Mouse (Mus musculus) 416B (cell line): ENCODE results near the gene Nalcn.

Experiments used
- DNase-seq: peaks from one replicate; pipeline ENCODE4 v3.0.0; 2011; ENCODE audit warnings: low read depth

Nalcn gene

DNA sequence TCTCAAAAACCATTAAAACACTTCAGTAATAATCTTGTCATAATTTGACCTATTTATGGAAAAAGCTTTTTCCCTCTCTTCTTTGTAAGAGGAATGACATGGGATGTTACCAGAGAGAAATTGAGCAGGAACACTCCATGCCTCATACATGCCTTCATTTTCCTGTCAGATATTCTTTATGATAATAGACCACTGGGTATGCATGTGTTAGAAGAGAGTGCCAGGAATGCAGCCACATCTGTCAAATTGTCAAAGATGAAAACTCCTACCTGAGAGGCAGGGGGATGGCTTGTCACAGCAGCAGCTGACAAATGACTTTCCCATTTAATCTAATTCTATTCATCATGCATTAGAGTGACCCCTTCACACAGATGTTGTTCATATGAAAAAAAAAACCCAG is 131.4 kb downstream of the Nalcn start:
- DNase-seq = no peak

DNA sequence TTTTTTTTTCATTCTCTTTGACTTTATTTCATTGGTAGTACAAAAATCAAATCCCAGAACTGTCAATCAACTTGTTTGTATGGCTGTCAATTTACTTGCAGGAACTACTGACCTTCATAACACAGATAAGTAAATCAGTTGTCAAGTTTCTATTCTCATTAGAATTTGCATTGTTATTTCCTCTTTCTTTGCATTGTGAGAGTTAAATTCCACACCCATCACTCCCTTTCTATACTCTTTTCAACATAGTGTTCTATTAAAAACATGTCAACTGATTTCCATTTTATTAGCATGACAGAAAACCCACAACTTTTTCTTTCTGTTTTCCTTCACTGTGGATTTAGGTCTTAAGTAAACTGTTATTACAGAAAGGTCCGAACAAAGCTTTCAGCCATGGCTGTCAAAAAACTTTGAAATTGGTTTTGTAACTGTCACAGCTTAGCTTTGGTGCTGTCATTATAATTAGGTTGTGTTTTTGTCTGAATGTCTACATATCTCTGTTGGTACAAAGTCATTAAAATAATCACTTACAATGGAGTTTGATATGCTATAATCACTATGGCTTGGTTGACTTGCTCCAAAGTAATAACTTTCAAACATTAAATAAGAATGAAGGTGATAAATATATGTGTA is 138.3 kb downstream of the Nalcn start:
- no peak for DNase-seq

DNA sequence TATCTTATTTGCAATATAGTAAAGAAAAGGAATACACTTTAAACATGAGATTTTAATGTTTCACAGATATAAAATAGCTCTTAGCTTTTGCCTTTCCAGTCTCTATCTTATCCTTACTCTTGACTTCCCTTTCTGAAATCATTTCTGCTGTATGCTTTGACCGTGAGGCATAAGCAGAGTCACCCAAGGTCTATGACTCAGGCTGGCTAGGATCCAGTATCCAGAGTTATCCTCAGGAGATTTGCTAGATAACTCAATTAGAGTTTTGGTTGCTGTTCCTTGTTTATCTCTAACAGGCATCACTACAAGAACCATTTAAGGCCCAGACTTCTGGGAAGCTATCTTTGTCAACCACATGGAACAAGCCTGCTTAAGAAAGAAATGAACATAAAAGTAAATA is 164.9 kb downstream of the Nalcn start:
- no peak for DNase-seq

DNA sequence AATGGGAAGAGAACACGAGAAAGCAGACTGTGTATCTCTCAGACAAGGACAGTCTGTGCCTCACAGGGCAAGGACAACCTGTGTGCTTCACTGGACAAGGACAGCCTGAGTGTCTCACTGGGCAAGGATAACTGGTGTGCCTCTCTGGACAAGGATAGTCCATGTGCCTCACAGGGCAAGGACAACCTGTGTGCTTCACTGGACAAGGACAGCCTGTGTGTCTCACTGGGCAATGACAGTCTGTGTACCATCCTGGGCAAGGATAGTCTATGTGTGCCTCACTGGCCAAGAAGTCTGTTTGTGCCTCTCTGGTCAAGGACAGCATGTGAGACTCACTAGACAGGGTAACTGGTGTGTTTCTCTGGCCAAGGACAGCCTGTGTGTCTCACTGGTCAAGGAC is 180.9 kb downstream of the Nalcn start:
- no peak for DNase-seq

DNA sequence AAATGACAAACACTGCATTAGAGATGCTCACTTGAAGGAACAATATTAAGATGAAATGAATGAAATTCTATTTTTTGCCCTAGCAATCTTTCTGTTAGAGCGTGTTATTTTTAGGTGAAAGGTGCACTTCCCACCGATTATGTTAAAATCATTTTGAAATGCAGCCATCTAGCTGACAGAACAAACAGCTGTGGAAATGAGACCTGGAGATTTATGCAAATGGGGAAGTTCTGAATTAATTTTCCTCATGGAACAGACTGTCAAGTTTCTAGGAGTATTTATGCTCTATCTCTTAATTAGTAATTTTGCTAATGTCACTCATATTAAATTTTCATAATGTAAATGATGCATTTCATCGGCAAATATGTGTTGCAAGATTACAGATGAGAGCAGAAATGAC is 191.4 kb downstream of the Nalcn start:
- DNase-seq = no peak

DNA sequence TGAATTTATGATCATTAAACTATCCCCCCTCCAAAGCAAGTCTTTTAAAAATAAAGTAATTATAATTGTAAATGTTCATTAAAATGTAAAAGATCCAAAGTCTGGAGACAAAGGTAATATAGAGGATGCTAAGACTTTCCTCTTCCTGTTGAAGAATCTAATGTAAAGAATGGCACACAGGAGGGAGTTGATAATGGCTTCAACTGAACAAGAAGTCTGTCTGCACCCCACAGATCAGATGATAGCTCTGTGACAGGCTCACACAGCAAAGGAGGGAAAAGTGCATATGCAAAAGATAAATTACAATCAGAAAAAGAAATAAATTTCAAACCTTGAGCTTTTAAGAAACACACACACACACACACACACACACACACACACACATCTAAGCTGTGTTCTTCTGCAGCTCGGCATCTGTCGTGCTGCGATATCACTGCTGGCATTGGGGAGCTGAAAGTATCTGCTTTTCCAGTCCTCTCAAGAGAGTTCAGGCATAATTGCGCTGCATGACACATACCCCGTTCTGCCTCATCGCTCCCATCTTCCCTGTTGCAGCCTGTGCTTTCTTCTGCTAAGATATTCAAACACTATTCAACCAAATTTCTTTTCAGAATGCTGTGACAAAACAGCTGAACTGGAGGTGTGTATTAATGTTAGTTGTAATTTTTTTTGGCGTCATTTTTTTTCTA is 250.6 kb downstream of the Nalcn start:
- no peak for DNase-seq

DNA sequence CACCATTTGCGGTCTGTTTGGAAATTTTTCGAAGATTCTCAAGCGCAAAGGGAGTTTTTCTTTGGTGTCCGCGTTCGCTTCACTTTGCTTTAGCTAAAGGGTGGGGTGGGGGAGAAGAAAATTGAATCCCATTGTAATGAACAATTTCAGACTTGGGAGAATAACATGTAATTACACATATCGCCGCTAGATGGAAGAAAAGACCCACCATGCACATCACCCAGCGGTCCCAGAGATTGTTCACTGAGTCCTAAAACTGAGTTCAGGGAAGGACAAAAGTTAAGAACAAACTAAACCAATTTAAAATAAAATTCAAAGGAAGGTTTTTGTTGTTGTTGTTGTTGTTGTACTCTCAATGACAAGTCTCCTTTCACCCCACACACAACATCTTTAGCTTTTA is 255.4 kb downstream of the Nalcn start:
- peak; percentile 46 for DNase-seq

DNA sequence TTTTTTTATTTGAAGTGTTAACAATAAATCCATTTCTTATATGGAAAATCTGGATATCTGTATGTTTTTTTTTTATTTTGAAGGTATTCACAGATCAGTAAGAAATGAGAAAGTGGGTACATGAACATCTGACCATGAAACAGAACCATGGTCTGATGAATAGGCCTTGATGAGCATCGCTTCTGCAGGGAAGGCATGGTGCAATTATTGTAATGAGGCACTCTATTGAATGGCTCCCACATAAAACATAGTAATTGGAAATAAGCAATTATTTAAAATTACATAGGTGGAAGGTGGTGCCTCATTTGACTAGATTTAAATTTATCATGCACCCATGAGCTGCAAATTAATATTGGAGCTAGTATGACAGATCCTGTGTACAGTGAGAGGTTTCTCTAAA is 267.3 kb downstream of the Nalcn start:
- DNase-seq = no peak

DNA sequence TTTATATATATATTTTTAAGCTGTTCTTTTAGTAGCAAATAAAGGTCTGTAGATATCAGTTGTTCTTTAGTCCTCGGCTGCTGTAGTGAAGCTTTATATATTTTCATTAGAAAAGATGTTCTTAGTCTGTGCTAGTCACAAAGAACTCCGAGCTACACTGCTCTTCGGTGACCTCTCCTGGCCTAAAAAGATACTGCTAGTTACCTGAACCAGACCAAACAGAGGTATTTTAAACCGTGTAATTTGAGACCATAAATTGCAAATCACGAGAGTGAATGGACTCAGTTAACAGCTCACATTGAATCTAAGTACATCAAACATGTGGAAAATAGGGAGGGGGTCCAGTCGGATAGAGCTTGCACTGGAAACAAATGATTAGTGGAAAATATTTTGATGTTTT is 274.0 kb downstream of the Nalcn start:
- DNase-seq = peak; percentile 30

DNA sequence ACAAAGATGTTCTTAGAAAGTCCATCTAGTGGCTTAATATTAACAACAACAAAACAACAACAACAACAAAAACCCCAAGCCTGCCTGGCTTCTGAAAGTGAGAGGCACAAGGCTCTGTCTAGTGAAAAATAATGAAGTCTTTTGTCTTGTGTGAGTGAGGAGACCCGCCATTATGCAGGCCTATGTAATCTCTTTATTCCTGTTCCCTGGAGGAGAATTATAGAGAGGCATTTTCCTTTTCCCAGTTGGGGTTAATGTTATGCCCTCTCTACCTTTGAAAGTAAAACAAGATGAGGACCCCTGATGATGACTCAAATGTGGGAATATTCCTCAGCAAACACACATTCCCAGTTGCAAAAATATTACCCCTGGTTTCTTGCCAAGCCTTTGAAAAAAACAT is 295.1 kb downstream of the Nalcn start:
- DNase-seq = no peak

DNA sequence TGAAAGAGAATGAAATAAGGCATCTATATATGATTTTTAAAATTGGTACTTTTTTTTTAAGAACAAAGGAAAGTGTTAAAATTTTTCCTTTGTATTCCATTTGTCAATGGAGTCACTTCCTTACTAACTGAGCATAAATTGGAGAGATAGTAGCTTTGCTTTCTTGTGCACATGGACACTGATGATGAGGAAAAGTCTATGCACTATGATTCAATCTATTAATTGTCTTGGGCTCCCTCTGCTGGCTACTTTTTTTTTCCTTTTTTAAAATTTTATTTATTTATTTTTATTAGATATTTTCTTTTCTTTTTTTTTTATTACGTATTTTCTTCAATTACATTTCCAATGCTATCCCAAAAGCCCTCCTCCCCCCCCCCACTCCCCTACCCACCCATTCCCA is 312.6 kb downstream of the Nalcn start:
- DNase-seq = peak; percentile 5

DNA sequence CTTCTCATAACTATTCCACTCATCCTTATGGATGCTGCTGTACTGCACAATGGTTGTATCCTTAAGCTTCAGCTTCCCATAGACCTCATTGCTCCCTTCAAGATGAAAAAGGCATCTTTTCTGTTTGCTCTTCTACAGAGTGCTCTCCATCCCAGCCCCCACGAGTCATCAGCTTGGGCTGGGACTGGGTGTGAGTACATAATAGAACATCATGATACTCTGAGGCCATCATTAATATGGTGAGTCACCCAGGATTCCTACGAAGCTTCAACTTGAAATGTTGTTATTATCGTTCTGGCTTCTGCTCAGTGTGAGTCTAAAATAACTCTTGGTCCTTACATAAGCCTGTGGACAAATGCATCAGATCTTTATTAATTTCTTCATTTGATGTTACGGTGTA is 314.6 kb downstream of the Nalcn start:
- DNase-seq = no peak

DNA sequence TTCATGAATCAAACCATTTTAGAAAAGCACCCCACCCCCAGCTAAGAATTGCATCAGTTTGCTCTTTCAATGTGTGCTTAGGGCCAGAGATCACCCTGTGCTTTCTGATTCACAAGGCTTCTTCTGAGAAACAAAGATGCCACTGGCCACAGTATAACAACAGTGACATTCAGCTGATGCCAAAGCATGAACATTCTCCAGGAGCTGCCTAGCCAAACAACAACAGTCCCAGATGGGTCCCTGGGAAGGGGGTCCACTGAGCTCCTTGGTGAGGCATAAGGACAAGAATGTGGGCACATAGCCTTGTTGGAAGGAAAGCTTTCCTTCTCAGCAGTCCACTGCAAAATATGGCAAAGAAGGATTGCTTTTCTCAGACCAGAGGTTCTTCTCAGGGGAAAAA is 330.9 kb downstream of the Nalcn start:
- no peak for DNase-seq

DNA sequence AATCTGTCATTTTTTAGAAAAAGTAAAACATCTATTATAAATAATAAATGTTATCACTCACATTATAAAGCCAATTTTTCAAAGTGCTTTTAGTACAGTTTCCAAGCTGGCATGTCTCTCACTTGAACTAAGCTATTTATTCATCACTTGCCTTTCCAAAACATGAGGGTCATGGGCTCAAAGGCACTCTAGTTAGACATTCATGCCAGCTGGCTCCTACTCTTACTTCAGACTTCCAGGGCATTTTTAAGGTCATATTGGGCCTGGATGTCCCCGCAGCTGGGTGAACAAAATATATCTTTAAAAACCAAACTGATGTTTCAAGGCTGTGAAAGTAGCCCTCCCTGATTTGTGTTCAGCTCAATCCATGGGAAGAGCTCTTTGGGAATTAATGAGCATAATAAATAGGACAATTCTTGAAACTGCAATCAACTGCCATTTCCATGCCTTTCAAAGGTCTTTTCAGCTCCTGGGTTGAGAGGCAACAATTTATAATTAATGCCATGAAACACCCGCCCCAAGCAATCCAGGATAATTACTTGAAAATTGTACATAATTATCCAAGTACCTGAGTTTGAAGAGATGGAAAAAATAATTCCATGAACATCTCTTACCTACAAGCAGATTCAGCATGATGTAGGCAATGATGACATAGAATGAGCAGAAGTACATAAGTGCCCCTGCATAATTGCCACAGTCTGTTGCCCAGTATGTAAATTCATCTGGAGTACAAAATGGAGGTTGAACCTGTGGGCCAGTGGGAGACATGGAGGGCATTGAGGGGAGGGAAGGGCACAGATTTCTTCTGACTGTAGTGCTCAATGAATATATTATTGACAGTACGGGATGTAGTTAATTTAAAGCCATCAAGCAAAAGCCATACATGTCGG is 335.6 kb downstream of the Nalcn start:
- no peak for DNase-seq

DNA sequence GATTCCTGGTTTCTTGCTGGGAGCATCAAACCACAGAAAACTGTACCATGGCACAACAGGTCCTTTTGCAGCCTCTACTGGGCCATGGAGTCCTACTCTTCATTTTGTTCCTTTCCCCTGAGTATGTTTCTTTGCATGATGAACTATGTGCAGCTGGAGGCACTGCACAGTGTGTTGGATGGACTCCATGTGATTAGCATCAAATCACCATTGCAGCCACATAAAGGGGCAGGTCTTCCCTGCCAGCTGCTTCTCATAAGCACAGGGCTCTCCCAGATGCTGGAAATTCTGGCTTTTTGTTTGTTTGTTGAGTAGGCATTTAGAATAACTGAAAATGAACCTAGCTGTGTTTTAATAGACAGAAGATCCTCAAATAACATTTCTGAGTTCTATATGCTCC is 344.8 kb downstream of the Nalcn start:
- DNase-seq = no peak

DNA sequence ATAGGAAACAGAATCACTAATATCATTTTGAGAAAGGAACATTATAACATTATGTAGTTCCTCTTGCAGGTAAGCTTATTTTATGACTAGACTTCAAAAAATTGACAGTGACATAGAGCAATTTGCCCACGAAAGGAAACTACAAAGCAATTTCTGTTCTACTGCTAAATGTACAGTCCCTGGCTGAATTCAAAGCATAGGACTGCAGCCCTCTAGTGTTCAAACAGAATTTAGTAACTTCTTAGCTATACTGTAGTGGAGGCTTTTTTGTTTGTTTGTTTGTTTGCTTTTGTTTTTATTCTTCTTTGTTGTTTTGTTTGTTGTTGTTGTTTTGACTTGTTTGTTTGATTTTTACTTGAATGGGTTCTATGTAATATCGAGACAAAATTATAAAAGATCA is 354.8 kb downstream of the Nalcn start:
- peak; percentile 3 for DNase-seq

DNA sequence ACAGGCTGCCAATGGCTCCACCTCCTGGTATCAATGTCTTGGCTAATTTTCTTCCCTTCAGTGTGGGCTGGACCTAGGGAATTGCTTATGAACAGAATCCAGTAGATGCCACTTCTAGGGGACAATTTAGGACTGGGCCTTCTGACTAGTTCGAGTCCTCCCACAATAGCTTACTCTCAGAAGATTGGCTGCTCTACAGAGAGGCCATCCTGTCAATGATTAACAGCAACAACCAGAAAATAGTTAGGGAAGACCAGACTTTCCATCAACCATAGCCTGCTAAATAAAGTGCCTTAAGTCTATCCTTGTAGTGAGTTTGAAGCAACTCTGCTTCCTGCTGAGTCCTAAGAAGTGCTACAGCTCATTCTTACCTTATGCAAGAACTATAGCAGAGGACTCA is 386.2 kb downstream of the Nalcn start:
- no peak for DNase-seq

DNA sequence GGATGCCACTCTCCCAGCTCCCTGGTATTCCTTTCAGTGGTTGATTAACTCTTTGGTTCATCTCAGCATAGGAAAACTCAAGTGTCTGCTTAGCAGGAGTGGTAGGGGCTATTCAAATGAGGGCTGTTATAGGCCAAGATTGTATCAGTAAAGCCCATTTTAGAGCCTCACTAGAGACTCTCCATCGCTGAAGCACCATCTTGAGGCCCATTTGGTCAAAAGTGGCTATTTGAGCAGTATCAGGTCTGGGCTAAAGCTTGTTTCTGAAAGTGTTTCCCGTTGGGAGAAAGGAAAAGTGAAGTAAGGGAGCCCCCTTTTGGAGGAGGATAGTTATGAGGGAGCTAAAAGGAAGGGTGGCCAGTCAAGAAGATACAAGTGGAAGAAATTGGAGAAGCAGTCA is 387.0 kb downstream of the Nalcn start:
- DNase-seq = peak; percentile 10

DNA sequence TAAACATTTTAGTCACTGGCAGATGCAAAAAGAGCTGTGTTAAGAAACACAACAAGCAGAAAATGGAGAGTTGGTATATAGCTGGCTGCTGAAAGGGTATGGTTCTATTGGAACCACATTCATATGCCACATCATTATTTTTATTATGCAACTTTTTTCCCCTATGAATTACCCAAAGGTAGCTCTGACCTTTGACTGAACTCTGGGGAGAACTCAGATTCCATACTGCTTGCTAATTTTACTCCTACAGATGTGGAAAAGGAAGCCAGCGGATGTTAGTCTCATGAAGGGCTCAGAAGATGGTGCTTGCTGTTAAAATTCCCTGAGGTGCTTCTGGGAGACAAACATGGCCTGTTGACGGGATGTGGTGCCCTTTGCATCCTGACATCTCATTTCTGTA is 389.9 kb downstream of the Nalcn start:
- DNase-seq = no peak

DNA sequence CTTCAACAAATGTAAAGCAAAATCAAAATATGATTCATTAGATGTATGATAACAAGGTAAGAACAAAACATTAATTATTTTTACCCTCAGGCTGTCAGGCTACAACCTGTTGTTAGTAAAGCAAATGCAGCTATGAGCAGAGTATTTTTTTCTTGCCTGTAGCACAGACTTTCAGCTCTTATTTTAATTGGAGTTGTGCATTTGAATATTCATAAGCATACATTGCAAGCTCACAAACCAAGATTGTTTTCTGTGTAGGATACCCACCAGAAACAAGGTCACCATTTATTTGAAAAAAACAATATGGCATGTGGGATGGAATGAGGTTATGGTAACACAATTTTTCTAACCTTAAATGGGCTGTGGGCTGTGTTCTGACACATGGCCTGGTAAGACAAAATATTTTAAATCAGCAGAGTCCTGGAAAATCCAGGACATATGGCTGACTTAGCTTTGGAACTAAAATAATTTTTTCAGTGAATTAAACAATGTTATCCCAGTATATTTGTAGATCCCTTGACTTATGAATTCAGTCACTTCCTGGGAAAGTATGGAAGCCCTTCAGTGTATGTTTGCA is 394.2 kb downstream of the Nalcn start:
- DNase-seq = no peak
